Mouse (Mus musculus) induced T-regulatory cell, adult 2 months (primary cell): ENCODE data around the gene Rab7.
A peak's percentile ranks its signal among the peaks of the same experiment; 100 is the strongest.
"Not testable (repeated sequence)": the region's sequence is repeated elsewhere in the genome, so short reads cannot be mapped to it uniquely, and the experiment has no call there.

ENCODE experiments used
- DNase-seq: peaks from one replicate; pipeline ENCODE4 v3.0.0-alpha.2; 2012; ENCODE audit warnings: low read depth

Rab7 gene

GRCm38 (mm10) chr6:87997706-87998265 lies 47.3 kb downstream of the Rab7 start:
- DNase-seq: peak; percentile 80

GRCm38 (mm10) chr6:87996606-87997005 lies 48.5 kb downstream of the Rab7 start:
- no peak for DNase-seq

- DNase-seq: no peak
Measured at GRCm38 (mm10) chr6:87995519-87995918, 49.6 kb downstream of the Rab7 start.

- no peak for DNase-seq
Measured at GRCm38 (mm10) chr6:87993790-87994571, 51.1 kb downstream of the Rab7 start.

GRCm38 (mm10) chr6:87992733-87993132 lies 52.3 kb downstream of the Rab7 start:
- no peak for DNase-seq

- DNase-seq: no peak
Measured at GRCm38 (mm10) chr6:87991886-87992285, 53.2 kb downstream of the Rab7 start.

- no peak for DNase-seq
Measured at GRCm38 (mm10) chr6:87991216-87991615, 53.9 kb downstream of the Rab7 start.

- no peak for DNase-seq
Measured at GRCm38 (mm10) chr6:87982506-87982905, 62.6 kb downstream of the Rab7 start.

- no peak for DNase-seq
Measured at GRCm38 (mm10) chr6:87981547-87982256, 63.4 kb downstream of the Rab7 start, which contains the start of gene H1fx. Gene H1fx (minus strand): TSS chr6:87981637.

GRCm38 (mm10) chr6:87981030-87981485 lies 64.0 kb downstream of the Rab7 start:
- no peak for DNase-seq

GRCm38 (mm10) chr6:87980374-87981029 lies 64.6 kb downstream of the Rab7 start:
- DNase-seq: peak; percentile 39

GRCm38 (mm10) chr6:87979728-87980127 lies 65.3 kb downstream of the Rab7 start:
- DNase-seq: no peak

GRCm38 (mm10) chr6:87970041-87970440 lies 75.0 kb downstream of the Rab7 start:
- DNase-seq: no peak

GRCm38 (mm10) chr6:87962457-87962856 lies 82.6 kb downstream of the Rab7 start:
- not testable (repeated sequence) for DNase-seq
